Mouse (Mus musculus): ENCODE results near the gene Gm10645. TPM values are rescaled to one million over a fixed set of nuclear protein-coding genes. Genes with fewer than 3 reads are reported as not detected.

The Gm10645 gene
- total RNA-seq (2021) = not detected
- long read RNA-seq, experiment 1 = 0 reads
- long read RNA-seq, experiment 2 = 0 reads

DNA sequence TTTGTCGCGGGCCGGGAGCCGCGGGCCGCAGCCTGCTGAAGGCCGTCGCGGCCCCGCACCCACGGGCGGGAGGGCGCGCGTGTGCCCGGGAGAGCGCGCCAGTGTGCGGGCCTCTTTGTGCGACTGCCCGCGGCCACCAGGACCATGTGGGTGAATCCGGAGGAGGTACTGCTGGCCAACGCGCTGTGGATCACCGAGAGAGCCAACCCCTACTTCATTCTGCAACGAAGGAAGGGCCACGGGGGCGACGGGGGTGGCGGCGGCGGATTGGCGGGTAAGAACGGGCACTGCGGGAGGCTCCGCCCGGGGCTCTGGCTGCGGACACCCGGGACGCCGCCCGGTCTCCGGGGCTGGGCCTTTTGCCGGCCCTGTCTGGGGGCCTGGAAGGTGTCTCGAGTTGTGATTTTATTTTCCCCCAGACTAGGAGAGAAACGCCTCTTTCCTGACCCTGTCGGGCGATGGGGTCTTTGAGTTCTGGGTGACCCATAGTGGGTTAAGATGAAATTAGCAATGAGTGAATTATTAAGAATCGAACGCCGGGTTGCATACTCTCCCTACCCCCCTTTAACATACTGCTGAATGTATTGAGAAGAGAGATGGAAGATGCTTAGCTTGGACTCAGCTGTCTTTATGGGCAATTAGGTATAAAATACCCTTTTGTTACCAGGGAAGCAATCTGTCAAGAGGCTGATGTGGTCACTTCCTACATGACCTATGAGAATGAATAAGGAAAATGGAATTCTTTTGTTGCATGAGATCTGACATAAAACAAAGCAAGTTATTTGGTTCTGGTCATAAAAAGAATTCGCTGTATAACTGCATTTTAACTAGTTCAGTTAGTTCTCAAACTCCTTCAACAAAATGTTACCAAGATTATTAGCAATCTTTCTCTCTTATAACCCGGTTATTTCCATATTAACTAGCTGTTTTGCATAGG lies at the start of gene Gm10645:
TSS of gene Gm10645 (minus strand) at position 240 of the 937 bp plus-strand sequence.
- intact Hi-C loops (cut with DNase I) = loop anchor here (5.0 kb wide), 1 partner anchor 64 kb away; no protein-coding TSS in a partner anchor
- DNase-seq = peak; percentile 52 to 53

GRCm38 (mm10) chr8:83215065-83215464 lies 49.1 kb upstream of the Gm10645 start:
- intact Hi-C loops (cut with DNase I) = no loop called here
- peak; percentile 7 to 17 for DNase-seq

- no peak for DNase-seq
- intact Hi-C loops (cut with DNase I) = no loop called here
Measured at GRCm38 (mm10) chr8:83210676-83211075, 44.7 kb upstream of the Gm10645 start.

- intact Hi-C loops (cut with DNase I) = no loop called here
- DNase-seq = no peak
Measured at GRCm38 (mm10) chr8:83209581-83209980, 43.6 kb upstream of the Gm10645 start.

DNA sequence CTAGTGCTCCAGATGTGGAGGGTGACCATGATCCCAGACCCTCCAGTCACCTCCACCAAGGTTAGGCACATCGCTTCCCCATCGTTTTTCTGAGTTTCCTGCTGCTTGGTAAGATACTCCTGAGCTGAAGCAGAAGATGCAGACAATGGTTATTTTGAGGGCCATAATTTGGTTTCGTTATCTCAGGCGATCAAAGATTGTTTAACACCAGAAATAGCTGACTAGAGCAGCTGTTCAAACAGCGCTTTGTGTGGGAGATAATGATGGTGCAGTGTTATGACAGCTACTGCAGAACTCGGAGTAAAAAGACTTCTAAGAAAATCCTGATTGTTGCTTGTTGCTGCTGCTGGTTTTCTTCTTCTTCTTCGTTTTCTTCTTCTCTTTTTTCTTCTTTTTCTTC lies 39.9 kb upstream of the Gm10645 start:
- DNase-seq = no peak
- intact Hi-C loops (cut with DNase I) = no loop called here

- DNase-seq = peak; percentile 7 to 22
- intact Hi-C loops (cut with DNase I) = no loop called here
Measured at GRCm38 (mm10) chr8:83202946-83203345, 37.0 kb upstream of the Gm10645 start.

- intact Hi-C loops (cut with DNase I) = no loop called here
- DNase-seq = peak; percentile 20 to 50
Measured at GRCm38 (mm10) chr8:83200191-83201177, 34.5 kb upstream of the Gm10645 start.

DNA sequence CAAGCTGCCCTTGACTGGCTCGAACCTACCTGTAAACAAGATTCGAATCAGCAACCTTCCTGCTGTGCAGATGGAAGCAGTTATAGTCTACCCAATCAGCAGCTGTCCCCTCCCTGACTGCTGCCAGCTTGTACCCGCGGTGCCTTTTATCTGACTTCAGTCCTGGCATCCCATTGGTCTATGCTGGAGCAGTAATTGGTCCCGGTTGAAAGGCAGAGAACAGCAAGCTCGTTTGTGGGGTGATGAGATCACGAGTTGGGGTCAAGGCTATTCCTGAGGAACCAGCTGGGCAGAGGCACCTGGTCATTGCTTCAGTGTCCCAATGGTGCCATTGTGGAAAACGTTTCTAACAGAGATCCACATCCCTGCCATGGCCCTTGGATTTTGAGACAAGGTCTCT lies 33.7 kb upstream of the Gm10645 start:
- intact Hi-C loops (cut with DNase I) = no loop called here
- DNase-seq = no peak

GRCm38 (mm10) chr8:83196088-83196487 lies 30.1 kb upstream of the Gm10645 start:
- DNase-seq = no peak
- intact Hi-C loops (cut with DNase I) = no loop called here

DNA sequence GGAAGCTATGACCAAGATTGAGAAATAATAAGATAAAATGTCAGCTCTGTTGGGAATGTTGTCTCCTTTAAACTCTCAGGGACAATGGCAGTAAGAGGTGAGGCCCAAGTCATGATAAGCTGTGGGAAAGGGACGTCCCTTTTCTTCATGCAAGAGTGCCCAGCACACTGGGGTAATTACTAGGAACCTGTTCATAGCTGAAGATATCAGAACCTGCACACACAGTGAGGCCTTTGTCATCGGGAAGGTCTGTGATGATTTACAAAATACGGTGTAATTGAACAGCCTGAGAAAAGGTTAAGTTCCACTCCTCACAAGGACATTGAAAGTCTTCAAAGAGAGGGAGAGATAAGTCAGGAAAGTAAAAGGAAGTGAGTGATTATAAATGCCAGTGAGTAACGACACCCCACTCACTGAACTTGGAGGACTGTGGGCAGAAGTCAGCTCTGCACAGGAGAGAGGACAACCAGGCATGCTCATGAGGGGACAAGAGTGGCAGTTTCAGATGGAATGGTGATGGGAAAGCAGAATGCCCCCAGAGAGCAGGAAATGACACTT lies 23.6 kb upstream of the Gm10645 start:
- DNase-seq = no peak
- intact Hi-C loops (cut with DNase I) = no loop called here

GRCm38 (mm10) chr8:83187363-83187962 lies 21.5 kb upstream of the Gm10645 start:
- no peak for DNase-seq
- intact Hi-C loops (cut with DNase I) = no loop called here

- DNase-seq = no peak
- intact Hi-C loops (cut with DNase I) = no loop called here
Measured at GRCm38 (mm10) chr8:83186376-83186775, 20.4 kb upstream of the Gm10645 start.

- DNase-seq = no peak
Measured at GRCm38 (mm10) chr8:83182784-83183183, 16.8 kb upstream of the Gm10645 start.

GRCm38 (mm10) chr8:83181851-83182482 lies 16.0 kb upstream of the Gm10645 start:
- no peak for DNase-seq
- intact Hi-C loops (cut with DNase I) = no loop called here

More at GRCm38 (mm10) chr8:83182784-83183183, 16.8 kb upstream of the Gm10645 start:
- intact Hi-C loops (cut with DNase I) = no loop called here

DNA sequence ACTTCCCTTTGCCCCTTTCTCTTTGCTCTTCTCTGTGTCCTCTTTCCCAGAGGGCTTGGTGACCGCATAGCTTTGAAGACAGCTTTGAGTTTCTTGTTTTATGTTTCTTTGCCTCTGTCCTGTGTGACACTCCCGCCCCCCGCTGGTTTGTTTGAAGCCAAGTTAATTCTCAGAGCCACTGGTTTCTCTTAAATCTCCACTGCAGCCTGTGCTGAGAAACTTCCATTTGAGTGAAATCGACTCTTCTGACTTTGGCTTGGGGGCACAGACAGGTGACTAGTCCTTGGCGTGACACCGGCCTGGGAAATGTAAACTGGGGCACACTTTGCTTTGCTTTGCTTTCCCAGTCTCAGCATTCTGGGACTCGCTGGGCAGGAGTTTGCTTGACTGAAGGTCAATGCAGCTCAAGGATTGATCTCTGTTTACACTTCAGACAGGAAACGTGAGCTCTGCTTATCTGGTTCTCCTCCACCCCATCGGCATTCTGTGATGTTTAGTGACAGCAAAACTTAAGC lies 12.3 kb upstream of the Gm10645 start:
- intact Hi-C loops (cut with DNase I) = no loop called here
- DNase-seq = peak in 1 of 2 experiments; percentile 10

DNA sequence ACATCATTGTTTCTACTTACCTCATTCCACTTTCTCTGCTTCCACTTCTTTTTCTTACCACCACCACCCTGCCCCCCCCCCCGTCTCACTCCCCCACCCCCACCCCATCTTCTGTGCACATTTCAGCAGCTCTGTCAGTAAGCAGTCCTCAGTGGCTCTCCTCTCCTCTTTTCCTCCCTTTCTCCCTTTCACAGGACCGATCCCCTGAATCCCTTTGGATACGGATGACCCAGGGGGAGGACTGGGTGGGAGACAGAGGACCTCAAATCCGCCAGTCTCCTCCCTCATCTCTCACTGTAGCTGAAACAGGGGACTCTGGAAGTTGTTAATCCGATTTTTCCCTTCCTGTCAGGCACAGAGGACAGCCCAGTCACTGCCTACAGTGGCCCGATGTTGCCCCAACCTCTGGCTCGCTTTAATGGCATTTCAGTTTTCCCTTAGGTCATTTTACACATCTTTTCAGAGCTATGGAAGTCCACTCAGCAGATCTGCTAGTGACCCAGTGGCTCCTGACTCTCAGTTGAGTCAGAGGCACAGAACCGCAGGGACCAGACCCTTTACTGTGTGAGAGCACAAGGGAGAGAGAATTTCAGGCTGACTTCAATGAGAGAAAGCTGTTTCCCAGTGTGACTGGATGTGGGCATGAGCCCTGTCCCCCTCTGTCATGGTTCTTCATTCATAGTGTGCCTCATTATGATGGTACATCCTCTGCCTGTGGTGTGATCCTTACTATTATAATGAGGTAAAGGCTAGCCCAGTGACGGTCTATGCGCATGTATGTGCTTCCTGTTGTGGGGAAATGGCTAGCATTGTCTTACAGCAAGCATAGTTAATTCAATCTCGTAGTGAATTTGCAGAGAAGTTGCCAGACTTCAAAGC lies 11.6 kb upstream of the Gm10645 start:
- DNase-seq = no peak
- intact Hi-C loops (cut with DNase I) = no loop called here

DNA sequence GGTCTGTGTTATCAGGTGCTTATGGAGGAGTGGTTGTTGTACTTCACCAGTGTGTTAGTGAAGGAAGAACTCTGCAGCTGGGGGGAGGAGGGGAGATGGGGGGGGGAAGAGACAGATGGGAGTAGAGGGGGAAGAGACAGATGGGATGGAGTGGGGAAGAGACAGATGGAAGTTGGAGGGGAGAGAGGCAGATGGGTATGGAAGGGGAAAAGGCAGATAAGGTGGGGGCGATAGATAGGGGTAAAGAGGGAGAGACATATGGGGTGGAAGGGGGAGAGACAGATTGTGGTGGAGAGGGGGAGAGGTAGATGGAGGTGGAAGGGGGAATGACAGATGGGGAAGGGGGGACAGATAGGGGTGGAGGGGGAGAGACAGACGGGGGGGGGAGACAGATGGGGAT lies 10.8 kb upstream of the Gm10645 start:
- intact Hi-C loops (cut with DNase I) = no loop called here
- DNase-seq = no peak

GRCm38 (mm10) chr8:83175680-83176079 lies 9.7 kb upstream of the Gm10645 start:
- intact Hi-C loops (cut with DNase I) = no loop called here
- DNase-seq = no peak
